Mouse (Mus musculus) T-helper 1 cell (primary cell): Measurements from ENCODE around the gene Mreg.
"Not testable (repeated sequence)": the region's sequence is repeated elsewhere in the genome, so short reads cannot be mapped to it uniquely, and the experiment has no call there.

Experiments
- in situ Hi-C: fragments of 300-600 bp; cut with MboI, MseI; formaldehyde crosslinking; loops from one replicate; pipeline ENCODE4 v1.15.1; 2025; ENCODE audit warnings: high pct_unique_total_duplicates

Gene Mreg

DNA sequence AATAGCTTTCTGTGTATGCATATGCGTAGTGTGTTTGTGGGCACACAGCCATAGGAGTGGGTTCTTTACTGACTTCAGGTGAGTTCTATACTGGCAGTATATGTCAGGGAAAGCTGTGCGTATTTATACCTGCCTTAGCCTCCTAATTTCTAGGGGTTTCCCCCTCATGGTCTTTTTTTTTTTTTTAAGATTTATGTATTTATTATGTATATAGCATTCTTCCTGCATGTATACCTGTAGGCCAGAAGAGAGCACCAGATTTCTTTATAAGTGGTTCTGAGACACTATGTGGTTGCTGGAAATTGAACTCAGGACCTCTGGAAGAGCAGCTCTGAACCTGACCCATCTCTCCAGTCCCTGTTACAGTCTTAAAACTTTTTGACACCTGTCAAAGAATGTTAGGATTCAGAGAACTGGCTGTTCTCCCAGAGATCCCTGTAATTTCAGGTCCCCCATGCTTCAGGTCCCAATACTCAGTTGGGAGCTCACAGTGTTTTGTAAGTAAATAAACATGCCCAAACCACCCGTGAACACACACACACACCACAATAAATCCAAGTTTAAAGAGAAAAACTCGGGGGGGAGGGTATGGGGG lies 14.9 kb upstream of the Mreg start:
- in situ Hi-C loops: no loop called here

DNA sequence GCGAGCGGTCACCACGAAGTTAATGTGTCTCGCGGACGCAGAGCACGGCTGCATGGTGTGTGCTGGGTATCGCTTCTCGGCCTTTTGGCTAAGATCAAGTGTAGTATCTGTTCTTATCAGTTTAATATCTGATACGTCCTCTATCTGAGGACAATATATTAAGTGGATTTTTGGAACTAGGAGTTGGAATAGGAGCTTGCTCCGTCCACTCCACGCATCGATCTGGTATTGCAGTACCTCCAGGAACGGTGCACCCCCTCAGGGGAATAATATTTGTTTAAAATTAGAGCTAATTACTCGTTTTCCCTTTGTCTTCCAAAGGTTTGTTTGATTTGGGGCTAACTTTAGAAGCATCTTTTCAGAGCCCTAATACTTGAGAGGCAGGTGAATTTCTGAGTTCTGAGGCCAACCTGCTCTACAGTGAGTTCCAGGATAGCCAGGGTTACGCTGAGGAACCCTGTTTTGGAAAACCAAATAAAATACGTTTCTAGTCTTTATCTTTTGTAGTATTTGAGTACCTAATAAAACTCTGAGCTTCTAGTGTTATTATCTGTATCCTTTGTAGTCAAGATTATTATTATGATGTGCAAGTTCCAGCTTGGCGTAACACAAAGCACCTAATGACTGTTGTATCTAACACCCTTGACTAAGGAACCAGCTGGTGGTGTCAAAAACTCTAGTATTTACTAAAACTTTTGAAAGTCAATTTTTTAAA lies 14.2 kb upstream of the Mreg start:
- in situ Hi-C loops: no loop called here

DNA sequence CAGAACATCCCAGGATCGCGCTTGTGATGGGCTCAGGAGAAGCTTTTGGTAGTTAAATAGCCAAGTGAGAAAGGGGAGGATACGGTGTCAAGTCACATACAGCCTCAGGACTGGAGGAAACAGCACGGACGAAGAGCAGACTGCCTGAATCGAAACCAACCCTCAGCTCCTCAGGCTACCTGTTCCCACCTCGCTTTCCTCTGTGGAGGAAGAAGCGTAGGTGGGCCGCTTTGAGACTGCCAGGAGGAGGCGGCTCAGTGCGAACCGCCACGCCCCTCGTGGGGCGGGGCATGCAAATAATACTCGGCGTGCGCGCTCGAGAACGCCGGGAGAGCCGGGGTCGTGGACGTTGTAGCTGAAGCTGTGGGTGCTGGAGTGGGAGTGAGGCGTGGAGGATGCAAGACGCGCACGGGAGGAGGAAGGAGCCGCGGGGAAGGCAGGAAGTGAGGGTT lies 13.6 kb upstream of the Mreg start:
- in situ Hi-C loops: not testable (repeated sequence)

DNA sequence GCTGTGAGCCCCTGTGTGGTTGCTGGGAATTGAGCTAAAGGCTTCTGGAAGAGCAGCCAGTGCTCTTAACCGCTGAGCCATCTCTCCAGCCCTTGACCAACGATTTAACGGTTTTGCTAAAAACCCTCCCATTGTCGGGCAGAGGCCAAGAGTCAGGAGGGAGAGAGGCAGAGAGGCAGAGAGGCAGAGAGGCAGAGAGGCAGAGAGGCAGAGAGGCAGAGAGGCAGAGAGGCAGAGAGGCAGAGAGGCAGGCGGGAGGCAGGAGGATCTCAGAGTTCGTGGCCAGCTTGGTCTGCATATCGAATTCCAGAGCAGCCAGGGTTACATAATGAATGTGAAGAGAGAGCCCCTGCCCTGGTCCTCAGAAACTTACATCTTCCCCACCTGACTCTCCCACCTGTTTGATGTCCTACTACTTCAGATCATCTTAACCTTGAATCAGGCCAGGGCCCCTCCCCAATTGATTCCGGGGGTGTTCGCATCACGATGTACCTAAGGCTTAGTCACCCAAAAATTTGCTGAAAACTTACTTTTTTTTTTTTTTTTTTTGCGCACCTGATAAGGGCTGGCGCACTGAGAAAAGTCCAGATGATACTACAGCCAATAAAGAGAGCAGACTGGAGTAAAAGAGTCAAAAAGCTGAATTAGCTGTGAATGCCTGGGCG lies 13.1 kb upstream of the Mreg start:
- in situ Hi-C loops: no loop called here

DNA sequence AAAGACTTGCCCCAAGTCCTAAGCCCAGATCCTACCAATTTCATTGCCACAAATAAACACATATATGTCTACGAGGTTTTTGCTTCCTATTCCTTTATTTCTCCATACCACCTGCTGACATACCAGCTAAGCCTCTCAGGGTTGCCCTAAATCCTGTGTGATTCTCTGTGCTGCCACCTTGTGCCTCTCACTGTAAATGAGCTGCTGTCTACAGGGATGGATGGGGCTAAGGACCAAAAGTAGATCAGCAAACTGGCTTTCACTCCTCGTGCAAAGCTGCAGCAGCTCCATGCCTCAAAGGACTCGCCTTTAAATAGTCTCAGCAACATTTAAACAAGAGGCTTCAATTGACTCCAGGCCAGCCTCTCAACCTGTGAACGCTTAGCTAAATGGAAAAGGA lies 7.9 kb upstream of the Mreg start:
- in situ Hi-C loops: no loop called here

DNA sequence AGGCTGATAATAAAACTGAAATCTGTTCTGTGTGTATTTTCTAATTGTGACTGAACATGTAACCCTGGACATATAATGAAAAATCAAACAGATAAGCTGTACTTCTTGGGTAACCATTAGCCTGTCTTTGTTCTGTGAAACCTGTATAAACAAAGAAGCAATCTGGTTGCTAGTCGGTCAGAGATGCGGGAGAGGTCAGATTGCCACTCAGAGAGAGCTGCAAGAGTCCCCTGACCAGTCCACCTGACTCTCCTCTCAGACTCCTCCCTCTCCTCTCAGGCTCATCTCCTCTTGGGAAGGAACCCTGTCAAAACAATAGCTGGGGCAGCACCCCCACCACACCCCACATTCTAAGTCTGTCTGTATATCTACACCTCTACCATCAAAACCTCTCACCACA lies 7.0 kb upstream of the Mreg start:
- in situ Hi-C loops: no loop called here

DNA sequence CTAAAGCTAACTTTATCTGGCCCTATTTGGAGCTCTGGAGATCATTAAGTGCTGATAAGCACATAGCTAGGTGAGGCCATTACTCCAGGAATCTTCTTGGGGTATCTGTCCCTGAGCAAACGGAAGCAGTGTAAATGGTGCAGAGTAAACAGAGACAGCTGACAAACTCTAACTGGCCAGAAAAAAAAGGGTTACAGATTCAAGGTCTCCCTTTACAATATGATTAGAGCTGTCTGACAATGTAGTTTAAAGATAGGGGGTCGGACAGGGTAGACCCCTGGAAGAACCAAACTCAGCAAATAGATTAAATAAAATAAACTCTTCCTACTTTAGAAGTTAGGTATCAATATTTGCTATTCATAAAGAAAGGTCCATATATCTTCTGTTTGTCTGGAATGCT lies 6.5 kb upstream of the Mreg start:
- in situ Hi-C loops: no loop called here

DNA sequence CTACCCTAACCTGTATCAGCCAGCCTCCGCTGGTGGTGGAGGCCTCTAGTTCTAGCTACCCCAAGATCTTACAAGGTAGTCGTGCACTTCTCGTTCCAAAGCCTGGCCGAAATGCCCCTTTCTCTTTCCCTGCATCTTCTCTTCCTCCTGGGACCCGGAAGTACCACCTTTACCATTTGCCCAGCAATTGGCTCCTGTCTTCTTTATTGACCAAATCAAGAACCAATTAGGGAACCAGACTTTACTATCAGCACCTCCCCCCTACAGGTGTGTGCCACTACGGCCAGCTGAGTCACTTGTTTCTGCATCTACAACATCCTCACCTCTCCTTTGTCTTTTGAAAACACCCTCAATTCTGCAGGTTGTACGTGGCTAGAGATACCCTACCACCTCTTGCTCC lies 4.7 kb upstream of the Mreg start:
- in situ Hi-C loops: no loop called here

DNA sequence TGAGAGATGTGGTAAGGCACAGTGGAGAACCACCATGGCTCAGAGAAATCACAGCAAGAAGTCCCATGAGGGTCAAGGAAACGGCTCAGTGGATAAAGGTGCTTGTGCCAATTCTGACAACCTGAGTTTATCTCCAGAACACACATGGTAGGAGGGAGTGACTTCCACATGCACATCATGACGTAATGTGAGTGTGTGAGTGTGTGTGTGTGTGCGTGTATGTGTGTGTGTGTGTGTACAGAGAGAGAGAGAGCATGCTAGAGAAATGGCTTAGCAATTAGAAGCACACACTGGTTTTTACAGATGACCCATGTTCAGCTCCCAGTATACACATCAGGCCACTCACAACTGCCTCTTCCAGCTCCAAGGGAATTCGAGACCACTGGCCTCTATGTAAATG lies 3.1 kb upstream of the Mreg start:
- in situ Hi-C loops: no loop called here

DNA sequence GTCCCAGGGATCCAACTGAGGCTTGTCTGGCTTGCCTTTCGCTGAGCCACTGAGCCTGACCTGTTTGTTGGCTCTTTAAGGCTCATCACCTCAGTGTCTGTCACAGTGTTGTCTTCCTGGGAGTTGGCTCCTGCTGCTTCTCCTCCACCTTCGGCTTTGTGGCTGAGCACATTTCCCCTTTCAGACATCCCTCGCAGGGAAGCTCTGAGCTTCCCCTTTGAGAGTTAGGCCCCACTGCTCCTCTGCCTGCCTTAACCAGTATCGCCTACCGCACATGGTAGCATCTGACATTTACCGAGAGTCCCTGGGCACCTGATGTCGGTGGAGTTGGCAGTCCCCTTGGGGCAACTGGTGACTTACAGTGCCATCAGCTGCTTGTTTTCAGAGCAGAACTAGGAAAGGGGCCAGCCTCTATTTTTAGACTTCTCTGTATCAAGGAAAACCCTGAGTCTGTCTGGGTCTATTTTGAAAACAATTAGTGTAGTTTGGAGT lies 2.4 kb upstream of the Mreg start:
- in situ Hi-C loops: no loop called here

DNA sequence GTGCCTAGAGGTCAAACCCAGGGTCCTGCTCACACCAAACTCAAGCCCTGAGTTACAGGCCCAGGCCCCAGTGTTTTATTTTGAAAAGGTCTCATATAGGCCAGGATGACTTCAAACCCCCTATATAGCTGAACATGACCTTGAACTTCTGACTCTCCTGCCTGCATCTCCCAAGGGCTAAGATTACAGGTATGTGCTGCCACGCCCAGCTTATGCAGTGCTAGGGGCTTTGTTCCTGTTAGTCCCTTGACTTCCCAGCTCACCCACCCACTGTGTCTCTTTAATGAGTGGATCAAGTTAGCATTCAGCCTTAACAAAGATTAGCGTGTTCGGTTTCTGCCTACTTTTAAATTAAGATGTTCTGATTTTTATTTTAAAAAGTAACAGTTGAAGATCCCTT lies 1.8 kb upstream of the Mreg start:
- in situ Hi-C loops: no loop called here

DNA sequence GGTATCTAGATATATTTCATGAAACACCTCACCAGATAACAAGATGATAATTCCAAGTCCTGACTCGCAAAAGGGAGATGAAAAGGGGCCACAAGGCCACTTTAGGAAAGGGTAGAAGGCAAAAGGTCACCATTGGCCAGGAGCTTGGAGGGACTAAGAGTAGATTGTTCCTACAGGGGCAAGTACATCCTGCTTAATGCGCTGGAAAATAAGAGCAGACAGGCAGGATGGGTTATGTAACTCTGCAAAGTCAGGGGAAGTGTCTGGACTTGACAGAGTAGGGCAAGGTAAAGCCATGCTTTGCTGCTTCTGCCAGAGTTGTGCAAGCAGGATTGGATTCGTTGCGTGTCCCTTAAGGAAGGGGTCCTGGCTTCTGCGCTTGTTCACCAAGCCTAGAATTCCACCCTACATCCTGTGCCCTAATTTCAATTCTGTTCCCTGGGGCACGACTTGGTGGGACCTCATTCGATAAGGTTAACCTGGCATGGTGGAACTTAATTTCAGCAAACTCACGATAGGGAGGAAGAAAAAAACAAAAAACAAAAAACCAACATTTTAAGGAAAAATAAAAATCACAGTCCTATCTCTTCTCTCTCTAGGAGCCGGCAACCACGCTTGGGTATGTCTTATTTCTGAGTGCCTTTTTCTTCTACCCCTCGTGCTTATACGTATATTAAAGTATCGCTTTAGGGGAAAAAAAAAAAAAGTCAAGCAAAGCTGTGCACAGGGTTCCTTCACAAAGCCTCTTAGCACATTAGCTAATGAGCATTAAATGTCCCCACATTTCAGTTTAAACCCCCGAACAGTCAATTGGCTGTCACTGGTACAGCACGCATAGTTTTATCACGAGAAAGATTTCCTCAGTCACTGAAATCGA lies 1.1 kb downstream of the Mreg start:
- in situ Hi-C loops: no loop called here

DNA sequence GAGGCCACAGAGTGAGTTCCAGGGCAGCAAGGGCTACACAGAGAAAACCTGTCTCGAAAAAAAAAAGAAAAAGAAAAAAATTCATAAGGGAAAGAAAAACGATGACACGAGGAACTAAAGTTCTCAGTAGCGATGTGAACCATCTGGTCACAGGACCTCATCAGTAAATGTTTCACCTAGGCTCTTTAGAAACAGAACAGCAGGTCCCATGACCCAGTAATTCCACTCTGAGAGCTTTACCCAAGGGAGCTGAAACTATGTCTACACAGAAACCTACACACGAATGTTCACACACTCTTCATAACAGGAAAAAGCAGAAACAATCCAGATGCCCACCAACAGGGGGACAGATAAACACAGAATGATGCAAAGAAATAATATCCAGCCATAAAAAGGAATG lies 4.0 kb downstream of the Mreg start:
- in situ Hi-C loops: loop anchor here (5.0 kb wide), 1 partner anchor 639 kb away; no protein-coding TSS in a partner anchor

DNA sequence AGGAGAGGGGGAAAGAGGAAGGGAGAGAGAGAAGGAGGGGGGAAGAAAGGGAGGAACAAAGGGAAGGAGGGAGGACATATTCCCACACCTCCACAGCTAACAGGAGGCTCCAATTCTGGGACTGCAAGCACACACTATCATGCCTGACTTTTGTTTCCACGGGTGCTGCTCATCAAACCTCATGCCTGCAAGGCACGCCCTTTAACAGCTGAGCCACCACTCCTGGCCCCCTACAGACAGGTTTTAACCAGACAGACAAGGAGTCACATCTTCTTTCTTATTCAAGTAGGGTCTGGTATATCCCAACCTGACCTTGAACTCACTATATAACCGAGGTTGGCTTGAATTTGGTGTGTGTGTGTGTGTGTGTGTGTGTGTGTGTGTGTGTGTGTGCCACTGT lies 7.0 kb downstream of the Mreg start:
- in situ Hi-C loops: loop anchor here (5.0 kb wide), 1 partner anchor 642 kb away; no protein-coding TSS in a partner anchor

DNA sequence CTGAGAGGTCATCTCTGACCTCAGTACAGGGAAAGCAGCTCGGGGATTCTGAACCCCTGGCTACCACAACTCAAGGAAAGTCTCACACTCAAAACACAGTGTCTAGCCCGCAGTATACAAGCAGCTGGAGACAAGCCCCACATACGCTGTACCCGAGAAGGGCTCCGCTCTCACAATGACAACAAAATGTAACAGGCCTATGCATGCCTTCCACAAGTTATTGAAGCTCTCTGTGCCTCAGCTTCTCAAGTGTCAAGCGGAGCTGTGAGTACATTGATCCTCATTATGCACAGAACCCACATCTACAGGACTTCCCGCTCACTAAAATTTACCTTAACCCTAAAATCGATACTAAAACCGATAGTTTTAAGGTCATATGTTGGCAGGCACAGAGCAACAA lies 8.9 kb downstream of the Mreg start:
- in situ Hi-C loops: no loop called here

DNA sequence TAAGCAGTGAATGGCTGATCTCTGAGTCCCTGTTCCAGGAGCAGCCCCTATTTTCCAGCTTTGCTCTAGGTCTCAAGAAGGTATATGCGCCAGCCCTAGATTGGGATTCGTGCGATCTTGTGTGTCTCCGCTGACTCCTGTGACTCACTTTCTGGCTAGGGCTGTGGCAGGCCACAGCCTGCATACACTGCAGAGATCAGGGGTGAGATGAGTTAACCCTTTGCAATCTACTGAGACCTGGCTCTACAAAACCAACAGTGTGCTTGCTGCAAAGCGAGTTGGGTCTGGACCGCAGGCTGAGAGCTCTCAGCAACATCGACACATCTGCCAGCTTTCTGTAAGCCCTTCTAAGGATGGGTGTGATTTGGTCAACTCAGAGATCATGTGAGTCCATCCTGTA lies 9.4 kb downstream of the Mreg start:
- in situ Hi-C loops: no loop called here

DNA sequence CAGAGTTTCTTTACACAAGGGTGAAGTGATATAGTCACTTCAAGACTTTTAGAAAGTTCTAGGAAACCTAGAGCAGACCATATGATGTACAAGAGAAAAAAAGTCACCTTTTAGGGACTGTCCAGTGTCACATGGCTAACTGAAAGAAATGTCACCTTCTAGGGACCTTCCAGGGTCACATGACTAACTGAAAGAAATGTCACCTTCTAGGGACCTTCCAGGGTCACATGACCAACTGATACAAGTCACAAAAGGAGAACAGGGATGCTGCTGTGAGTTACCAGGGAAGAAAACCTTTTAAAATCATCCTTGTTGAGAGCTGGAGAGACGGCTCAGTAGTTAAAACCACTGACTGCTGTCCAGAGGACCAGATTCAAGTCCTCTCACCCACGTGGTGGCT lies 10.0 kb downstream of the Mreg start:
- in situ Hi-C loops: no loop called here

DNA sequence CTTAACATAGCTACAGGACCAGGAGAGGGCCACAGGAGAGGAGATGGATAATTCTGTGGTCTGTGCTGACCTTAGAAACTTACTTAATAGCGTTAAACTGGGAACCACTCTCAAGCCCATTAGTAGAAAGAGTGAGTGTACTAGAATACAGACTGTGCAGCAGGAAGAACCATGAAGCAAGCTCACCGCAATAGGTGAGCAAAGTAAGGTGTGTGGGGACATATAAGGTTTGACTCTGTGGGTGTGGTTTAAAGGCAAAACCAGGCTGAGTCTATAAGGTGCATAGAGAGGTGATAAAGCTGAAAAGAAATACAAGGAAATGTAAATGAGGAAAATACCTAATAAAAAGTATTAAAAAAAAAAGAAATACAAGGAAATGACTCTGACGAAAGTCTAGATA lies 11.0 kb downstream of the Mreg start:
- in situ Hi-C loops: no loop called here

DNA sequence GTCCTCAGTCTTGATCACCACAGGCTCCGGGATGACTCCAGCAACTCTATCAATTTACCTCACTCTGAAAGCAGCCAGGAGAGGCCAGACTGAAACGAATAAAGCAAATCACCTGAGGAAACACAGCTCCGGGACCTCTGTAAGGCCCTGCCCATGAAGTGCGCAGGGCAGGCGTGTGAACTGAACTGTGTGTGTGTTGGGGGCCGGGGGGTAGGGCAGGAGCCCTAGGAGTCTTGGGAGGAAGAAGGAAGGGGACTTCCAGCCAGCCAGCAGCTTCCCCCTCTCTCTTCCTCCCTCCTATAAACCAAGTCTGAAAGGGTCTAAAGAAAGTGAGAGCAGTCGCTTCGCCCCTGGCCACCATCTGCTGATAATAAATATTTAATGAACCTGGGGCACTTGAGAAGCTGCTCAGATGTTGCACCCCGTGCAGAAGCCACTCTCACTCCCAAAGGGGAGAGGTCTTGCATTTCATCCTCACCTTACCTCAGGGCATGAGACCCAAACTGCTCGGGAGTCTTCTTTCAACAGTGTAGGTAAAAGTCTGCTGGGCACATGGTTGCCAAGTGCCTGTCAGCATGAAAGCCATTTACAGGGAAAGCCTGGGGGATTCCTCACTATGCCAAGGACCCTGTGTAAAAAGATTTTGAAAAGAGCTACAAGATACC lies 13.8 kb downstream of the Mreg start:
- in situ Hi-C loops: loop anchor here (25.0 kb wide), 1 partner anchor 889 kb away; no protein-coding TSS in a partner anchor

DNA sequence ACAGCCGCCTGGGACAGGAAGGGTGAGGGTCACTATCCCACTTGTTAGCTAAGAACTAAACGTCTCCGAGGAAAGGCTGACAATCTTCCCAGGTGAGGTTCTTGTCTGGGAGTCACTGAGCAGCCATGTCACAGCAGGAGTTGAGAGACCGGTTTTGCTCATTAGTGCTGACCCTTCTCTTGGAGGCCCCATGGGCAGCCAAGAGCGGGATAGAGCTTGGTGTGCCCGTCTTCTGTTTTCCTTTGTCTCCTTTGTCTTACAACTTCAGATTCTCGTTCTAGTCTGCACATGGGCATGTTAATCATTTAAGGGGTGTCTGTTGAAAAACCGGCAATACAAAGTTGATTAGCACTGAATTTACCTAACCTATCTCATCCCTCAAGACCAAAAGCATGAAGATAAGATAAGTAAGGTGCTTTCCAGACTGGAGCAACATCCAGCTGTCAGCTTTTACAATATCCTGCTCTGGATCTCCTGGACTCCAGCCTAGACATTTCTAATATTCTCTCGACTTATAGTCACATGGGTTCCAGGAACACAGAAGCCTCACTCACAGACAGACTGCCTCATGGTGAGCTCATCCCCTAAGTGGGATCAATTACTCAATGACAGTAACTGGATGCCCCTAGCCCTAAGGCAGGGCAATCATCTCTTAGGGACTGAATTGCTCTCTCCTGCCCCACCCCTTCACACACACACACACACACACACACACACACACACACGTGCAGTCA lies 15.3 kb downstream of the Mreg start:
- in situ Hi-C loops: loop anchor here (25.0 kb wide), 1 partner anchor 891 kb away; no protein-coding TSS in a partner anchor
